In genomic region chr16:94250136-94250535, GRCm38 (mm10) we compare ENCODE assay signal across 11 mouse cellular contexts.
DNase-seq lines count a peak whose midpoint lies in the region; ATAC-seq and TF ChIP-seq lines count a peak whose summit lies in the region.
"Had no signal": no experiment of that assay in that cellular context is flagged by ENCODE, and none has a peak within 500 bp of the region (broad histone marks: within the 10 kb centered on the region; RNA-seq: fewer than 3 reads in every experiment).

No protein-coding gene starts in this region.

- H3K4me2 ChIP-seq in embryonic facial prominence, embryonic 12.5 days (replicated peaks), result peak overlapping the region; percentile 1; the same call in 1 of the 2 replicates
- peak overlapping the region; percentile 47 for H3K4me2 ChIP-seq in intestine, postnatal 0 days (replicated peaks; ENCODE audit: low read depth)
- H3K4me2 ChIP-seq: hindbrain, embryonic 15.5 days had no signal

- peaks cover 36% of the 10 kb centered on the region for H3K4me1 ChIP-seq in embryonic facial prominence, embryonic 12.5 days
- no peaks in the 10 kb centered on the region for H3K4me1 ChIP-seq in intestine, postnatal 0 days (replicated peaks; ENCODE audit: control insufficient read depth, insufficient read depth, low read length)
- peaks cover 10% of the 10 kb centered on the region; the same call in 1 of the 2 replicates for H3K4me1 ChIP-seq in small intestine, adult 2 months (ENCODE audit: control insufficient read depth, insufficient read depth, insufficient read length, low read length)

- peak; percentile 13; the same call in 1 of the 2 replicates for ATAC-seq in embryonic facial prominence, embryonic 12.5 days (ENCODE audit: insufficient number of reproducible peaks, insufficient read depth, low FRiP score, low TSS enrichment)
- ATAC-seq in intestine, postnatal 0 days, result no peak
- ATAC-seq in megakaryocyte-erythroid progenitor cell, adult 5-6 weeks (replicated peaks; ENCODE audit: low FRiP score, low TSS enrichment, poor library complexity, severe bottlenecking), result no peak

- H3K4me3 ChIP-seq in left cerebral cortex, adult 2 months, result no peak overlapping the region
- H3K4me3 ChIP-seq in embryonic facial prominence, embryonic 12.5 days, result no peak overlapping the region
- 0 out of 2 replicates have a peak overlapping the region, but pooled peaks have one; percentile 7 for H3K4me3 ChIP-seq in intestine, postnatal 0 days (ENCODE audit: low read depth, low read length)
- H3K4me3 ChIP-seq in small intestine, adult 2 months (ENCODE audit: low read depth, low read length), result peak overlapping the region; percentile 59
- H3K4me3 ChIP-seq: forebrain, embryonic 10.5 days; heart, adult 2 months; hindbrain, embryonic 15.5 days had no signal

- TF ChIP-seq POLR2A in small intestine, adult 2 months (IDR thresholded peaks at IDR 0.05; ENCODE audit: low read depth, low read length), result no peak

- no peak for TF ChIP-seq CTCF in left cerebral cortex, adult 2 months (IDR thresholded peaks at IDR 0.05)
- TF ChIP-seq CTCF in intestine, postnatal 0 days (IDR thresholded peaks at IDR 0.05; ENCODE audit: low read depth), result no peak
- no peak for TF ChIP-seq CTCF in small intestine, adult 2 months (IDR thresholded peaks at IDR 0.05; ENCODE audit: extremely low read depth, insufficient read length, insufficient replicate concordance, low read depth, low read length)

- peak overlapping the region; percentile 55; the same call in 1 of the 2 replicates for H3K27ac ChIP-seq in left cerebral cortex, adult 2 months
- H3K27ac ChIP-seq in embryonic facial prominence, embryonic 12.5 days, result no peak overlapping the region
- H3K27ac ChIP-seq in intestine, postnatal 0 days (ENCODE audit: low read depth, low read length), result no peak overlapping the region; the same call in 1 of the 2 replicates
- H3K27ac ChIP-seq in small intestine, adult 2 months (ENCODE audit: insufficient read depth, low read depth, low read length), result peak overlapping the region; percentile 75
- H3K27ac ChIP-seq: forebrain, embryonic 10.5 days; heart, adult 2 months; hindbrain, embryonic 15.5 days had no signal

- H3K9me3 ChIP-seq in embryonic facial prominence, embryonic 12.5 days, result no peaks in the 10 kb centered on the region
- no peaks in the 10 kb centered on the region for H3K9me3 ChIP-seq in intestine, postnatal 0 days (ENCODE audit: control insufficient read depth)
- H3K9me3 ChIP-seq: forebrain, embryonic 10.5 days; hindbrain, embryonic 15.5 days had no signal

- H3K27me3 ChIP-seq in embryonic facial prominence, embryonic 12.5 days, result no peaks in the 10 kb centered on the region
- no peaks in the 10 kb centered on the region for H3K27me3 ChIP-seq in intestine, postnatal 0 days (replicated peaks; ENCODE audit: control insufficient read depth, insufficient read depth, low read length)
- no peaks in the 10 kb centered on the region for H3K27me3 ChIP-seq in small intestine, adult 2 months (ENCODE audit: control insufficient read depth, insufficient read depth, low read length)

- WGBS in embryonic facial prominence, embryonic 12.5 days, result 22% methylated on average over 12 of the region's 12 CpGs
- 43% methylated on average over 12 of the region's 12 CpGs for WGBS in intestine, postnatal 0 days
- WGBS in small intestine, adult 2 months, result 45% methylated on average over 12 of the region's 12 CpGs

- H3K9ac ChIP-seq in embryonic facial prominence, embryonic 12.5 days, result no peak overlapping the region
- H3K9ac ChIP-seq in intestine, postnatal 0 days (ENCODE audit: low read depth, low read length), result no peak overlapping the region
- H3K9ac ChIP-seq: hindbrain, embryonic 15.5 days had no signal

- no peak for DNase-seq in left cerebral cortex, adult 2 months (ENCODE audit: extremely low spot score in 1 of 2, low spot score in 2 of 2)
- DNase-seq in left cerebral cortex, adult 9 months (ENCODE audit: low spot score in 2 of 2), result no peak
- DNase-seq in adrenal gland, adult (ENCODE audit: inconsistent age in 2 of 2, low spot score in 1 of 2), result no peak
- DNase-seq: heart, adult 2 months; thymus, postnatal 4 days had no signal

- intact Hi-C loops in left cerebral cortex, adult 2 months (cut with DNase I), result loop anchor here (2.0 to 5.0 kb wide), 2 partner anchors 41 to 123 kb away; no protein-coding TSS in a partner anchor

- H3K36me3 ChIP-seq in embryonic facial prominence, embryonic 12.5 days, result no peaks in the 10 kb centered on the region
- H3K36me3 ChIP-seq in intestine, postnatal 0 days (ENCODE audit: control insufficient read depth, insufficient read depth), result 0 out of 2 replicates have a peak, but pooled peaks cover 3% of the 10 kb centered on the region
- no peaks in the 10 kb centered on the region for H3K36me3 ChIP-seq in small intestine, adult 2 months (ENCODE audit: control insufficient read depth, insufficient read depth, low read length)
- H3K36me3 ChIP-seq: forebrain, embryonic 10.5 days; hindbrain, embryonic 15.5 days had no signal

Comparison
In these comparisons a context has a peak if more than half of its experiments do, and no peak if none do; other contexts are left out.
1. H3K27ac ChIP-seq: peak in left cerebral cortex, adult 2 months (single experiment) and small intestine, adult 2 months (single experiment); none in embryonic facial prominence, embryonic 12.5 days (single experiment) and intestine, postnatal 0 days (single experiment).
2. H3K4me3 ChIP-seq: peak in intestine, postnatal 0 days (single experiment) and small intestine, adult 2 months (single experiment); none in left cerebral cortex, adult 2 months (single experiment) and embryonic facial prominence, embryonic 12.5 days (single experiment).